Mouse (Mus musculus): ENCODE results near the gene Il15ra. TPM values are rescaled to one million over a fixed set of nuclear protein-coding genes. Genes with fewer than 3 reads are reported as not detected.

The Il15ra gene
- polyA plus RNA-seq, 1 experiment from 2014 or later: 2.5 TPM

GRCm38 (mm10) chr2:11727574-11727973, 22.5 kb downstream of the Il15ra start:
- H3K4me2 ChIP-seq (replicated peaks; ENCODE audit: low read depth): no peak overlapping the region
- ATAC-seq (ENCODE audit: low FRiP score, low TSS enrichment): no peak

GRCm38 (mm10) chr2:11729091-11729490, 24.0 kb downstream of the Il15ra start:
- H3K27ac ChIP-seq (replicated peaks): no peak overlapping the region
- TF ChIP-seq CTCF (IDR thresholded peaks at IDR 0.05; ENCODE audit: low read depth) (no peak), EP300 (optimal IDR thresholded peaks at IDR 0.05) (no peak)
- no peaks in the 10 kb centered on the region for H3K36me3 ChIP-seq (ENCODE audit: control insufficient read depth, insufficient read depth, low read length)
- no peaks in the 10 kb centered on the region for H3K27me3 ChIP-seq (ENCODE audit: control insufficient read depth, insufficient read depth, low read length)
- H3K4me2 ChIP-seq (replicated peaks; ENCODE audit: low read depth): no peak overlapping the region
- 55% methylated on average over 3 of the region's 3 CpGs for WGBS
- no peaks in the 10 kb centered on the region for H3K4me1 ChIP-seq (replicated peaks; ENCODE audit: control insufficient read depth, insufficient read depth)
- H3K4me3 ChIP-seq (ENCODE audit: low read depth, low read length): no peak overlapping the region
- H3K9me3 ChIP-seq (ENCODE audit: control insufficient read depth, low read length): no peaks in the 10 kb centered on the region
- ATAC-seq (ENCODE audit: low FRiP score, low TSS enrichment) (no peak), DNase-seq (ENCODE audit: low spot score) (no peak)
- no peak overlapping the region for H3K9ac ChIP-seq (ENCODE audit: low read length)

More at GRCm38 (mm10) chr2:11727574-11727973, 22.5 kb downstream of the Il15ra start:
- WGBS: 84% methylated on average over 5 of the region's 5 CpGs
- no peaks in the 10 kb centered on the region for H3K9me3 ChIP-seq (ENCODE audit: control insufficient read depth, low read length)
- DNase-seq (ENCODE audit: low spot score): no peak
- no peaks in the 10 kb centered on the region for H3K36me3 ChIP-seq (ENCODE audit: control insufficient read depth, insufficient read depth, low read length)
- TF ChIP-seq EP300 (optimal IDR thresholded peaks at IDR 0.05) (no peak), CTCF (IDR thresholded peaks at IDR 0.05; ENCODE audit: low read depth) (no peak)
- no peak overlapping the region for H3K9ac ChIP-seq (ENCODE audit: low read length)
- H3K27ac ChIP-seq (replicated peaks): no peak overlapping the region
- no peak overlapping the region for H3K4me3 ChIP-seq (ENCODE audit: low read depth, low read length)
- no peaks in the 10 kb centered on the region for H3K4me1 ChIP-seq (replicated peaks; ENCODE audit: control insufficient read depth, insufficient read depth)
- H3K27me3 ChIP-seq (ENCODE audit: control insufficient read depth, insufficient read depth, low read length): no peaks in the 10 kb centered on the region

- no peak for ATAC-seq (ENCODE audit: low FRiP score, low TSS enrichment)
- WGBS: 75% methylated on average over 5 of the region's 5 CpGs
- Histone ChIP-seq H3K4me2 (replicated peaks; ENCODE audit: low read depth) (no peak overlapping the region), H3K4me1 (replicated peaks; ENCODE audit: control insufficient read depth, insufficient read depth) (no peaks in the 10 kb centered on the region), H3K9me3 (ENCODE audit: control insufficient read depth, low read length) (no peaks in the 10 kb centered on the region), H3K36me3 (ENCODE audit: control insufficient read depth, insufficient read depth, low read length) (no peaks in the 10 kb centered on the region), H3K27ac (replicated peaks) (no peak overlapping the region), H3K4me3 (ENCODE audit: low read depth, low read length) (no peak overlapping the region), H3K9ac (ENCODE audit: low read length) (no peak overlapping the region), H3K27me3 (ENCODE audit: control insufficient read depth, insufficient read depth, low read length) (no peaks in the 10 kb centered on the region)
- TF ChIP-seq EP300 (optimal IDR thresholded peaks at IDR 0.05) (no peak), CTCF (IDR thresholded peaks at IDR 0.05; ENCODE audit: low read depth) (no peak)
- DNase-seq (ENCODE audit: low spot score): no peak
Measured at GRCm38 (mm10) chr2:11732978-11733377, 27.9 kb downstream of the Il15ra start.

GRCm38 (mm10) chr2:11735853-11736252, 30.8 kb downstream of the Il15ra start:
- ATAC-seq (ENCODE audit: low FRiP score, low TSS enrichment): no peak
- Histone ChIP-seq H3K9ac (ENCODE audit: low read length) (no peak overlapping the region), H3K36me3 (ENCODE audit: control insufficient read depth, insufficient read depth, low read length) (0 out of 2 replicates have a peak, but pooled peaks cover 2% of the 10 kb centered on the region), H3K27me3 (ENCODE audit: control insufficient read depth, insufficient read depth, low read length) (no peaks in the 10 kb centered on the region), H3K9me3 (ENCODE audit: control insufficient read depth, low read length) (no peaks in the 10 kb centered on the region), H3K4me2 (replicated peaks; ENCODE audit: low read depth) (no peak overlapping the region), H3K4me1 (replicated peaks; ENCODE audit: control insufficient read depth, insufficient read depth) (no peaks in the 10 kb centered on the region), H3K27ac (replicated peaks) (no peak overlapping the region), H3K4me3 (ENCODE audit: low read depth, low read length) (no peak overlapping the region)
- TF ChIP-seq CTCF (IDR thresholded peaks at IDR 0.05; ENCODE audit: low read depth) (no peak), EP300 (optimal IDR thresholded peaks at IDR 0.05) (no peak)
- no peak for DNase-seq (ENCODE audit: low spot score)
- 80% methylated on average over 6 of the region's 6 CpGs for WGBS

- H3K4me2 ChIP-seq (replicated peaks; ENCODE audit: low read depth): no peak overlapping the region
- H3K36me3 ChIP-seq (ENCODE audit: control insufficient read depth, insufficient read depth, low read length): peaks cover 15% of the 10 kb centered on the region
- WGBS: 87% methylated on average over 3 of the region's 3 CpGs
- no peaks in the 10 kb centered on the region for H3K9me3 ChIP-seq (ENCODE audit: control insufficient read depth, low read length)
- H3K4me1 ChIP-seq (replicated peaks; ENCODE audit: control insufficient read depth, insufficient read depth): no peaks in the 10 kb centered on the region
- no peak for ATAC-seq (ENCODE audit: low FRiP score, low TSS enrichment)
- H3K27me3 ChIP-seq (ENCODE audit: control insufficient read depth, insufficient read depth, low read length): no peaks in the 10 kb centered on the region
- DNase-seq (ENCODE audit: low spot score): no peak
- TF ChIP-seq EP300 (optimal IDR thresholded peaks at IDR 0.05) (no peak), CTCF (IDR thresholded peaks at IDR 0.05; ENCODE audit: low read depth) (no peak)
- no peak overlapping the region for H3K4me3 ChIP-seq (ENCODE audit: low read depth, low read length)
- H3K9ac ChIP-seq (ENCODE audit: low read length): no peak overlapping the region
- no peak overlapping the region for H3K27ac ChIP-seq (replicated peaks)
Measured at GRCm38 (mm10) chr2:11738794-11739193, 33.7 kb downstream of the Il15ra start.

GRCm38 (mm10) chr2:11739516-11740051, 34.5 kb downstream of the Il15ra start:
- Histone ChIP-seq H3K36me3 (ENCODE audit: control insufficient read depth, insufficient read depth, low read length) (peaks cover 15% of the 10 kb centered on the region), H3K27ac (replicated peaks) (no peak overlapping the region), H3K4me3 (ENCODE audit: low read depth, low read length) (no peak overlapping the region), H3K9ac (ENCODE audit: low read length) (no peak overlapping the region), H3K27me3 (ENCODE audit: control insufficient read depth, insufficient read depth, low read length) (no peaks in the 10 kb centered on the region), H3K4me2 (replicated peaks; ENCODE audit: low read depth) (no peak overlapping the region), H3K4me1 (replicated peaks; ENCODE audit: control insufficient read depth, insufficient read depth) (no peaks in the 10 kb centered on the region), H3K9me3 (ENCODE audit: control insufficient read depth, low read length) (no peaks in the 10 kb centered on the region)
- DNase-seq (ENCODE audit: low spot score) (no peak), ATAC-seq (ENCODE audit: low FRiP score, low TSS enrichment) (no peak)
- TF ChIP-seq CTCF (IDR thresholded peaks at IDR 0.05; ENCODE audit: low read depth) (no peak), EP300 (optimal IDR thresholded peaks at IDR 0.05) (no peak)
- WGBS: 86% methylated on average over 4 of the region's 4 CpGs
